Mouse (Mus musculus): ENCODE results near the gene RPS10-NUDT3.

- TF ChIP-seq CTCF (IDR thresholded peaks at IDR 0.05; ENCODE audit: control insufficient read depth, insufficient read depth, insufficient replicate concordance, low read depth, low read length) (no peak), POLR2A (IDR thresholded peaks at IDR 0.05; ENCODE audit: control insufficient read depth, low read depth, low read length) (no peak)
Observed at GRCm38 (mm10) chr17:27557927-27558661, 76.9 kb downstream of the RPS10-NUDT3 start.

Data from testis, adult 2 months (tissue).